Mouse (Mus musculus) stomach, postnatal 0 days (tissue): ENCODE measurements around the gene Olfr976. TPM values are rescaled to one million over a fixed set of nuclear protein-coding genes. Genes with fewer than 3 reads are reported as not detected.
"Not testable (repeated sequence)": the region's sequence is repeated elsewhere in the genome, so short reads cannot be mapped to it uniquely, and the experiment has no call there.

Source experiments
- ATAC-seq: fragments of 200-750 bp; cut with Nextera tagmentation; 2 replicates; pipeline ENCODE4 v1.8.0; 2017; ENCODE audit not compliant: low FRiP score, low TSS enrichment
- DNase-seq: peaks from one replicate; pipeline ENCODE4 v3.0.0-alpha.2; 2016; ENCODE audit warnings: low spot score
- H3K27ac ChIP-seq: fragments of 300-500 bp; sonication (generic); replicated peaks from 2 replicates; pipeline ENCODE4 v1.5.1; 2014; ENCODE audit warnings: mild to moderate bottlenecking, control low read depth
- H3K27me3 ChIP-seq: fragments of 300-500 bp; sonication (generic); 2 replicates; pipeline ENCODE4 v1.6.1; 2014; ENCODE audit warnings: low read length; ENCODE audit not compliant: control insufficient read depth, insufficient read depth
- H3K36me3 ChIP-seq: fragments of 300-500 bp; sonication (generic); 2 replicates; pipeline ENCODE4 v1.6.1; 2014; ENCODE audit warnings: low read length, mixed read lengths; ENCODE audit not compliant: control insufficient read depth, insufficient read depth
- H3K4me1 ChIP-seq: fragments of 300-500 bp; sonication (generic); replicated peaks from 2 replicates; pipeline ENCODE4 v1.6.1; 2014; ENCODE audit warnings: antibody characterized with exemption; ENCODE audit not compliant: control insufficient read depth, insufficient read depth
- H3K4me2 ChIP-seq: fragments of 300-500 bp; sonication (generic); replicated peaks from 2 replicates; pipeline ENCODE4 v1.6.1; 2014; ENCODE audit warnings: low read depth, mild to moderate bottlenecking, control low read depth, moderate library complexity
- H3K4me3 ChIP-seq: fragments of 300-500 bp; sonication (generic); 2 replicates; pipeline ENCODE4 v1.5.1; 2014; ENCODE audit warnings: low read depth, low read length, control low read depth
- H3K9ac ChIP-seq: fragments of 300-500 bp; sonication (generic); 2 replicates; pipeline ENCODE4 v1.6.1; 2014; ENCODE audit warnings: mild to moderate bottlenecking, low read length, control low read depth, mixed read lengths
- H3K9me3 ChIP-seq: fragments of 300-500 bp; sonication (generic); 2 replicates; pipeline ENCODE4 v1.6.1; 2016; ENCODE audit warnings: low read length; ENCODE audit not compliant: control insufficient read depth
- CTCF ChIP-seq: IDR thresholded peaks from 2 replicates; pipeline ENCODE4 v1.5.1; 2016; ENCODE audit warnings: antibody characterized with exemption, low read depth, mild to moderate bottlenecking, moderate library complexity
- EP300 ChIP-seq: optimal IDR thresholded peaks from 2 replicates; pipeline ENCODE3; 2016; ENCODE audit warnings: antibody characterized with exemption
- WGBS: fragments of 180-500 bp; shearing (Covaris S2); extraction: QIAGEN DNeasy Blood & Tissue Kit; methylation state at CpG from one replicate; pipeline ENCODE4 v1.1.7; 2014; 5-methylcytosine and 5-hydroxymethylcytosine counted together
- polyA plus RNA-seq: library from polyadenylated mRNA; unstranded; fragments of >200 nt; fragmentation: Nextera tagmentation; extraction: Ambion mirVana; gene quantifications from 2 replicates; pipeline ENCODE4 v1.2.1, GENCODE M21; 2015

Gene Olfr976
- not detected in 2 replicates for polyA plus RNA-seq

GRCm38 (mm10) chr9:39961033-39961432, at the start of gene Olfr976:
TSS of gene Olfr976 (minus strand) at chr9:39961133.
- 74% methylated on average over 6 of the region's 9 CpGs for WGBS
- not testable (repeated sequence) for H3K27ac ChIP-seq, H3K9me3 ChIP-seq, H3K4me1 ChIP-seq, DNase-seq, H3K4me3 ChIP-seq, H3K27me3 ChIP-seq, H3K36me3 ChIP-seq, ATAC-seq, H3K4me2 ChIP-seq, H3K9ac ChIP-seq

GRCm38 (mm10) chr9:40009482-40009881, 48.5 kb upstream of the Olfr976 start, which contains the start of gene Olfr980:
TSS of gene Olfr980 (minus strand) at chr9:40009582.
- 79% methylated on average over 1 of the region's 1 CpGs for WGBS
- no peaks in the 10 kb centered on the region for H3K4me1 ChIP-seq
- H3K9ac ChIP-seq: no peak within 1 kb of the TSS
- H3K27me3 ChIP-seq: no peaks in the 10 kb centered on the region
- H3K4me2 ChIP-seq: no peak within 1 kb of the TSS
- ATAC-seq: no peak
- no peaks in the 10 kb centered on the region for H3K36me3 ChIP-seq
- H3K27ac ChIP-seq: no peak within 1 kb of the TSS
- no peak within 1 kb of the TSS for H3K4me3 ChIP-seq
- no peak for TF ChIP-seq EP300
- TF ChIP-seq CTCF: no peak
- no peaks in the 10 kb centered on the region for H3K9me3 ChIP-seq
- no peak for DNase-seq

DNA sequence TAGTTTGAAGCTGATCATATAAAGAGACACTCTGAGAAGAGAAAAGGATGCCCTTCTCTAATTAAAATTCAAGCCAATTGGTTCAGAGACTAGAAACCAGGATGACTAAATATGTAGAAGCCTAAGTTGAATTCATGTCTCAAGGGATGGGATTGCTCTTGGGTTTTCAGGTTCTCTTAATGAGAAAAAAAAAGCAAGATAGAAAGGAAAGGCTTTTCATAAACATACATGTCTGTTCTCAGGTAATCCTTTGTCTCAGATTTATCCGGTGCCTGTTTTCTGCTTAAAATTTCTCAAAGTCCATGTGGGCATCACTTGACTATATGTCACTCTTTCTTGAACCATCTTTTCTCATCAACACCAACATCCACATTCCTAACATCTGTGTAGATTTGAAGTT, 42.4 kb upstream of the Olfr976 start, which contains the start of gene Olfr979:
TSS of gene Olfr979 (minus strand) at position 101 of the 400 bp plus-strand sequence.
- TF ChIP-seq CTCF (no peak), EP300 (no peak)
- Histone ChIP-seq H3K9me3 (no peaks in the 10 kb centered on the region), H3K27ac (no peak within 1 kb of the TSS), H3K36me3 (no peaks in the 10 kb centered on the region), H3K4me1 (no peaks in the 10 kb centered on the region), H3K4me3 (no peak within 1 kb of the TSS), H3K4me2 (no peak within 1 kb of the TSS), H3K27me3 (no peaks in the 10 kb centered on the region), H3K9ac (no peak within 1 kb of the TSS)
- WGBS: 100% methylated on average over 1 of the region's 1 CpGs
- DNase-seq (no peak), ATAC-seq (no peak)

- ATAC-seq (no peak), DNase-seq (no peak)
- no peaks in the 10 kb centered on the region for H3K4me1 ChIP-seq
- no peak within 1 kb of the TSS for H3K4me3 ChIP-seq
- no peak within 1 kb of the TSS for H3K4me2 ChIP-seq
- WGBS: 77% methylated on average over 2 of the region's 2 CpGs
- no peaks in the 10 kb centered on the region for H3K27me3 ChIP-seq
- H3K27ac ChIP-seq: no peak within 1 kb of the TSS
- H3K9me3 ChIP-seq: no peaks in the 10 kb centered on the region
- no peaks in the 10 kb centered on the region for H3K36me3 ChIP-seq
- no peak for TF ChIP-seq EP300
- no peak for TF ChIP-seq CTCF
- no peak within 1 kb of the TSS for H3K9ac ChIP-seq
Observed at GRCm38 (mm10) chr9:39991813-39992212, 30.9 kb upstream of the Olfr976 start, which contains the start of gene Olfr978. TSS of gene Olfr978 (plus strand) at chr9:39992113.

GRCm38 (mm10) chr9:39976581-39977145, 15.7 kb upstream of the Olfr976 start:
- H3K9ac ChIP-seq, DNase-seq, H3K36me3 ChIP-seq, H3K4me1 ChIP-seq, H3K9me3 ChIP-seq, H3K27me3 ChIP-seq, H3K4me3 ChIP-seq, H3K4me2 ChIP-seq, H3K27ac ChIP-seq, ATAC-seq: not testable (repeated sequence)
- 69% methylated on average over 1 of the region's 1 CpGs for WGBS

GRCm38 (mm10) chr9:39951946-39952345, 9.0 kb downstream of the Olfr976 start, which contains the start of gene Olfr975:
TSS of gene Olfr975 (minus strand) at chr9:39952046.
- Histone ChIP-seq H3K4me3 (no peak within 1 kb of the TSS), H3K36me3 (no peaks in the 10 kb centered on the region), H3K4me1 (no peaks in the 10 kb centered on the region), H3K9ac (no peak within 1 kb of the TSS), H3K9me3 (no peaks in the 10 kb centered on the region), H3K27me3 (no peaks in the 10 kb centered on the region), H3K27ac (no peak within 1 kb of the TSS), H3K4me2 (no peak within 1 kb of the TSS)
- DNase-seq (no peak), ATAC-seq (no peak)
- TF ChIP-seq CTCF (no peak), EP300 (no peak)
- WGBS: 43% methylated on average over 1 of the region's 1 CpGs
